Mouse (Mus musculus) heart, postnatal 0 days (tissue): ENCODE measurements at regions not wholly inside any gene's neighbourhood (a gene's known extent, or its start where the extent isn't known, plus 50 kb on each side); places are given as distances from the start of the nearest gene placed in this dataset.
A peak's percentile ranks its signal among the peaks of the same experiment; 100 is the strongest.

ENCODE experiments used
- CTCF ChIP-seq: IDR thresholded peaks from 2 replicates; pipeline ENCODE4 v1.5.1; 2016; ENCODE audit warnings: antibody characterized with exemption, control low read depth, low read depth
- EP300 ChIP-seq: IDR thresholded peaks from 2 replicates; pipeline ENCODE4 v1.6.1; 2016; ENCODE audit warnings: antibody characterized with exemption, low read depth

GRCm38 (mm10) chr5:41125050-41125449 is 582.9 kb downstream of the Rab28 start:
- no peak for TF ChIP-seq EP300
- peak; percentile 57 for TF ChIP-seq CTCF
